Mouse (Mus musculus) 3T3-L1 (cell line): ENCODE results near the gene Sbf2.
"Not testable (repeated sequence)": the region's sequence is repeated elsewhere in the genome, so short reads cannot be mapped to it uniquely, and the experiment has no call there.

Experiments
- DNase-seq: peaks from one replicate; pipeline ENCODE4 v3.0.0-alpha.2; 2015; ENCODE audit warnings: low read depth, low spot score

Gene Sbf2

DNA sequence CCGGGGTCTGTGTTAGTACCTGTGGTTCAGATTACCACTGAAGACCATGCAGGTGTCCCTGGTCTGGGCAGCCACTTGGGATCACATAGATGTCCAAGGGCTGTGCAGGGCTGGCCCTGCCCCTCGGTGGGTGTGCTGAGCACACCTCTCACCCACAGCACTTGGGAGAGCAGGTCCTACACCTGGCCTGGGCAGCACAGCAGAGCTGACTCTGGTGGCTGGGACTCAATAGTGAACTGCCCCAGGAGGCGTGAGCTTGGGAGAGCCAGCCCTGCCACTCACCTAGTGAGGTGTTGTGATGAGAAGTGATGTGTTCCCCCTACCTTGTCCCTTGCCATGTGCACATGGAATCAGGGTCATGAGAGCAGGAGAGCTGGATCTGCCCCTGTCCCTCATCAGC is 31.0 kb downstream of the Sbf2 start:
- DNase-seq = no peak

DNA sequence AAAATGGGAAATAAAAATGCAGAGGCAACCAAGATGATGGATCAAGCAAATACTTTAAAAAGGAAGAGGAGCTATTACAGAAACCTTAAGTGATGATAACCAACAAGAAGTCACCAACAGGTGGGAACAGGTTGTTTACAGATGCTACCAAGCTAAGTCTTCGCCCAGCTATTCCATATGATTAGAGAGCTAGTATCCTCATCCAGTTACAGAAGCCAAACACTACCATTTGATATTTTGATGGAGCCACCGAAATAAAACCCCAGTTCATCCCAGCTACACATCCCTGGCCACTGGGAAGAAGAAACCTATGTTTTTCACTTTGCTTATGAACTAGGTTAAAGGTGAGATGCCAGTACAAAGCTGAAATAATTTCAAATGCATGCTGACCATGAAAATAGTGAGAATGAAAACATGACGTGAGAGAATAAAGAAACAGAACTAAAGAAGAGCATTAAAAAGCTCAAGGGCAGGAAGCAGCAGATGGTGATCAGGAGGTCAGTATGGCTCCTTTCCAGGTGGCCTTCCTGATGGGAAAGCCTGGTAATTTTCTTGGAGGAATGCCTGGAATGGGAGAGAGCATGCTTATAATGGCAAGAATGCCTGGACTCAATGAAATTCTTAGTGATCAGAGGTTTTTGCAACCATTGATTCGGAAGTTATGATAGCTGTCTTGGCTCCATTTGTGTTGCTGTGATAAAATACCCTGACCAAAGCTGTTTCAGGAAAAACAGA is 48.7 kb downstream of the Sbf2 start:
- DNase-seq = peak; percentile 67

DNA sequence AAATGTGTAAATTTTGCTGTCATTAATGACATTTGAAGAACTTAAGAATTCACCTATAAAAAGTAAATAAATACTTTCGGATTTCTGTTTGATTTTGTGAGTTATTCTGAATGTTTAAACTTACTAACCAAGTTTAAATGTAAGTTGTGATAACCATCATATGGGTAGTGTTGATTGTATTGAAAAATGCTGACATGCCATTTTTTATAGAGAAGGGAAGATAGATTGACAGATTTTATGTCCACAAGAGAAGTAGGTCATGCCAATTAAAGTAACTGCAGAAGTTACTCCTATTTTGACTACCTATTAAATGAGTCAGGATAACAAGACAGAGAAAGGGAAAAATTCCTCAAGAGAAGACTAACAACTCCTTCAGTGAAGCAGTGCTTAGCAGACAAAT is 53.1 kb downstream of the Sbf2 start:
- DNase-seq = no peak

DNA sequence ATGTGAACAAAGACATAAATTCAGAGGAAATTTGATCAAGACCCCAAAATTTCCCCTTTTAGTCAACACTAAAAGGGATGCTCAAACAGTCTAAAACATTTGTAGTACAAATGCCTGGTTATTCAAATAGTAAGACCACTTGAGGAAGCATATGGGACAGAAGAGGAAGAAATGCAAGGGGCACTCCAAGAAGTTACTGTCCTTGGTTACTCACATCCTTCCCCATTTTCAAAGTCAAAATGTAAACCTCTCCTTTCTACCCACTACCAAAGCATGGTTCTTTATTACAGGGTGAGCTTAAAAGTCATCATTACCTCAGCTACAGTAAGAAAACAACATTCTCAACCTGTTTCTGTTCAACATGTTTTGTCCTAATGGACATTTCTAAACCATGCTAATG is 57.7 kb downstream of the Sbf2 start:
- no peak for DNase-seq

DNA sequence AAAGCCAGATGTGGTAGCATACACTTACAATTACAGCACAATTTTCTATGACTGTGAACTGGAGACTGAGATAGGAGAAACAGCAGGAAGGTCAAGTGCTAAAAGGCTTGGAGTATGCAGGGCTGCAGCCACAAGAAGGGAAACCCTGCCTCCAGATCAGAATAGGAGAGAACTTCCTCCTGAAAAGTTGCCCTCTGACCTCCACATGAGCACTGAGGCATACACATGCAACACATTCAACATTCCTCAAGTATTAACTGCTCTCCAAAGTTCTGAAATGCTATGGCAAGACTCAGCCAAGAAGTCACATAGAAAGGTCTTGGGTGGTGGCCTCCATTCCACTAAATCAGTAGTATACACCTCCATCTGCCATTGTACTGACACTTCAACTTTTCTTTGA is 58.5 kb downstream of the Sbf2 start:
- peak; percentile 55 for DNase-seq

DNA sequence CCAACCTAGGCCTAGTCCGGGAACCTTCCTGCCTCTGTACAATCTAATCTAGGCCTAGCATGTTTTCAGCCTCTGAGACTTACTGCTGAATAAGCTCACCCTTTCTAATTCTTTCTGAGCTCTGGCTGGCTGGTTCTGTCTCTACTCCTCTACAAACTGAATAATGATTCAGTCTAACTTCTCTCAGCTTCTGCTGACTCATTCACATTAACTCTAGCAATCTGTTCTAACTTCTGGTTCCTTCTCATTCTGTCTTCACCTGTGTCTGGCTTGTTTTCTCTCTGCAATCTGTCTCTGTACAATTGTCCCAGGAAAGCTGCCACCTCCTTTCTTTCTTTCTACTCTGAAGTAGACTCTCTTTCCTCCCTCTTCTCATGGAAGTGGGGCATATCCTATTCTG is 59.5 kb downstream of the Sbf2 start:
- DNase-seq = peak; percentile 32

DNA sequence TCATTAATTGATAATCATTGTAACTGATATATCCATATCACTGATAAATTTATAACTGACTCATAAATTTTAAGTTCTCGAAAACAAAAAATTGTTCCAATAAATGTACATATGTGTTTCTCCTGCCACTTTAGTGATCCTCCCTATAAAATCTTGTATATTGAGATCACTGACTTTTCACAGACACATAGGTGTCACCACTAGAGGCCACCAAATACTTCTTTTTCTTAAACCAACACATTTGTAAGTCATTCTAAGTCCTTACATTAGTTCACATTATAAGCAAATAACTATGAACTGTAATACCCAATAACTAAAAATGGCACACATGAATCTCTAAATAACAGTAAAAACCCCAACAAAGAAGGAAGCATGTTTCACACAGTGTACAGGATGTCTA is 66.5 kb downstream of the Sbf2 start:
- DNase-seq = peak; percentile 69

DNA sequence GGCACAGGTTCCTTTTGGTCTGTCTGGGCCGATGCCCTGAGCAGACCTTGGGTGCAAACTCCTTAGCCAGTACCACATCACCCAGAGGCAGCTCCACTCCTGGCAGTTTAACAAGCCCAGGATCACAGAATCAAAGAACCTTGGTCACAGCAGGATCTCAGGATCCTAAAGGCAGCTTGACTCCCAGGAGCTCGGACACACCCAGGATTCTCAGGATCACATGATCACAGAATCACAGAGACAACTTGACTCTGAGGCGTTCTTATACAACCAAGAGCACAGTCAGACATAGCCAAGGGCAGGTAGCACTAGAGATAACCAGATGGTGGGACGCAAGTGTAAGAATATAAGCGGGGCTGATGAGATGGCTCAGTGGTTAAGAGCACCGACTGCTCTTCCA is 71.4 kb downstream of the Sbf2 start:
- DNase-seq = no peak

DNA sequence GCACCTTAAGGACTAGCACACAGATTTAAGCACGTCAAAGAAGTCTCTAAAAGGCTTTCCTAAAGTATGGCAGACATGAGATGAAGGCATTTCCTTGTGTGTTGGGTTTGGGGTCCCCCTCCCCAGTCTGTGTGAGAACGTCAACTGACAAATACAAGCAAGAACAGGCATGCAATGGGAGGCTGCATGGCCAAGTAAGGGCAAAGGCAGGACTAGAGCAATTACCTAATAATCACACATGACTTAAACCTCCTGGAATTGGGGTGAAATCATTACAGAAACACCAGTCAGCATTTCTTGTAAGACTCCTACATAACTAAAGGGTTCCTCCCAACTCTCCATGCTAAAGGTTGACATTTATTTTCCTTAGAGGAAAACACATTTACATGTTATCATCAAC is 75.5 kb downstream of the Sbf2 start:
- DNase-seq = no peak

DNA sequence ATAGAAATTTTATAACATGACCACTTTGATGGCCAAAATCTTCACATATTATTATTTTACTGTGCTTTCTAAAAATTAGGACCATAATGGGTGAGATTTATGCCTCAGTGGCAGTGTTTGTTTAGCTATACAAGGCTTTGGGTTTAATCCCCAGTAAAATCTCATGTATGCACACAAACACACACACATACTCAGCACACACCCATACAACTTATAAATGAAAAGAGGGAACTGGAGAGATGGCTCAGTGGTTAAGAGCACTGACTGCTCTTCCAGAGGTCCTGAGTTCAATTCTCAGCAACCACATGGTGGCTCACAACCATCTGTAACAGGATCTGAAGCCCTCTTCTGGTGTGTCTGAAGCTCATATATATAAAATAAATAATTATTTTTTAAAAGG is 84.4 kb downstream of the Sbf2 start:
- not testable (repeated sequence) for DNase-seq

DNA sequence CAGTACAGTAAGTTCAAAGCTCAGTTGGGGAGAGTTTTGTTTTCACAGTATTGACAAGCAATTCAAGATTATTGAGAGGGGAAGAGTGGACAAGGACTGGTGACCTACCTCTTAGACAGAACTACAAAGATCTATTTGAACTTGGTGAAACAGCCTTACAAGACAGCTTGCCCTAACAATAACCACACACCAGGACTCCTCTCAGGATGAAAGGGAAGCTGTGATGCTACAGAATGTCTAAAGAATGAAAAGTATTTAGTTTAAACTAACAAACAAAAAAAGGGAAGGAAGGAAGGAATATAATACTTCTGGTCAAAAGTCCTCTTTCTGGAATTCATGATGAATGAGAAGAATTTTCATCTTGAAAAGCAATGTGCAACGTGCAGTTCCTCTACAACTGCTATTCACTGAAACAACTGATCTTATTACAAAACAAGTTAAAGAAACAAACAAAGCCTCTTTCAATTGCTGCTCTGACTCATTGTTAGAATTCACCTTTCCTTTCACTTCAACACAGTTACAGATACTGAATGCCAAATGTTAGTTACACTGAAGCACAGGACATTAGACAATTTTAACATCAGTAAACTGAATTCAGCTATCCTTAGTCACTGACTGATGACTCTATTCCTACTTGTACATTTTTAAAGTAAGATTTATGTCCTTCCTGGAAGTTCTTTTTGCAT is 89.5 kb downstream of the Sbf2 start:
- DNase-seq = peak; percentile 49

DNA sequence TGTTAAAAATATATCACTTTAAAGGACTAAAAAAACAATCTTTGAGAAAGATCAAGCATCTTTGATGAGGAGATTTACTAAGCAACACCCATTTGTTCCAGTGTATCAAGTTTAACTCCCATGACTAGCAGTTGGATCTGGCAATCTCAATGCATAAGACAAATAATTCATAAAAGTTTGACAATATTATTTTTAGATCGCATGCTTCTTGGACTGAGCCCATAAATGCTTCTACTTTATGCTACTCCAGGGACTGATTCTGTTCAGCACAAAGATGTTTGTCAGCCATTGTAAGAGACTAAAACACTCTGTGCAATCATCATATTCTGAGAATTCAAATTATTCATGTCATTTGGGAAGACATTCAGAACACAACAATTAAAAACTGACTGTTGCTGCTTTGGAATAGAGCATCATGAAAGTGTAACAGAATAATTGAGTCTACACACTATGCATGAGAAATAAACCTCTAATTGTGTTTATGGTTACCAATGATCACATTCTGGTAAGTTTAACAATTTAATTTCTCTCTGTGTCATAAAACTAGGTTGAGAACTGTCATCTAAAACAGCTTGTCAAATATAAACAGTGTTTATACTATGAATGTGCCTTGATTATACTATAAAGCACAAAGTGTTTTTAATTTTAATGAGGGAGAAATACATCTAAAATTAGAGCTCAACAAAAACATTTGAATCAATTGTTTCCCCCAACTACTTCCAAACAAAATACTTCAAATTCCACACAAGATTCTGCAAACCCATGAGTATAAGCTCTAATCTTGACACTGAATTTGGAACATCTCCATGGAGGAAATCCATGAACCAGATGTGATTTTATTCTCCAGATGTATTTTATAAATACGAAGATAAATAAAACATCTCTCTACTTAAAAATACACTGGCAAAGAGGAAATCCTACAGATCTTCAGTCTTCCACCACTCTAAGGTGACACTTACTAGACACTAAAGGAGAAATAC is 98.2 kb downstream of the Sbf2 start:
- peak; percentile 49 for DNase-seq

DNA sequence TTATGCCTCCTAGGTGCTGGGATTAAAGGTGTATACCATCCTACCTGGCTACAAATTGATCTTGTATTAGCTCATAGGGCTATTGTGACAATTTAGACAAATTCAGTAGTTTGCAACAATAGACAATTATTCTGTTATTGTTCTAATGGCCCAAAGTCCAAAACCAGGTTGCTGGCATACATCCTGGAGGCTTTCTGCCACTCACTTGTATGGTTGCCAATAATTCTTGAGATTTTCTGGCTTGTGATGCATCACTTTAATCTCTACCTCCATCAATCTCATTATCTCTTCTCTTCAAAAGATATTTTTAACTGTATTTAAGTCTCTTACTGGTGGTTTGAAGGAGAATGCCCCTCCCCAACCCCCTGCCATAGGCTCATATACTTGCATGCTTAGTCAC is 100.6 kb downstream of the Sbf2 start:
- no peak for DNase-seq

DNA sequence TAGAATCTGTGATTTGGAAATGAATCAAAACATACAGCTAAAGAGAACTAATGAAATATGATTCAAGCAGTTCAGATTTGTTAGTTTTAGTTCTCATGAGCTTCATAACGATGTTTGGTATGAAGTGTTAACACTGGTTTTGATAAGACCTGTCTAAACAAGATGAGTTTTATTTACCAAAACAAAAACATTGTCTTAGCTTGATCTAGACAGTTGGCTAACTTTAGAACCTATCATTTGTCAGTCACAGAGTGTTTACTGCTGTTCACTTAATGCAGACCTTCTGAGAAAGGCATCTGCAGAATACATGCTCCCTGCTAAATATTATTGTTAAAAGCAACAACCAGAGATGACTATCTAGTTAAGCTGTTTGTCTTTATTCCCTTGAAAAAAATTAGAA is 116.1 kb downstream of the Sbf2 start:
- no peak for DNase-seq

DNA sequence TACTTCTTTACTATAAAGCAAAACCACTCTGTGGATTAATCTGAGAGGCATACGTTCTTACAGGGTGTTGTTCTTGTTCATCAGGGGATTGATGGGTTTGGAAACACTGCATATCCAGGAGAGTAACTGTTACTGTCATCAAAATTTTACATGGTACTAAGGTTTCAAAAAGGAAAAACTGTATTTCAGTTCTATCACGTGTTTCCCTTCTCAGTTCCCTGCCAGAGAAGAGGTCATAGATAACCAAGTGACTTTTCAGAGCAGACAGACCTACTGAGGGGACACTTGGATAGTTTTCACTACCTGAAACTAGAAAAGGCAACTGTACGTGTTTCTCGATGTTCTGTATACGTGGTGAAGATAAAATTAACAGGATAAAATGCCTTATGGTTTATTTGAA is 123.7 kb downstream of the Sbf2 start:
- no peak for DNase-seq

DNA sequence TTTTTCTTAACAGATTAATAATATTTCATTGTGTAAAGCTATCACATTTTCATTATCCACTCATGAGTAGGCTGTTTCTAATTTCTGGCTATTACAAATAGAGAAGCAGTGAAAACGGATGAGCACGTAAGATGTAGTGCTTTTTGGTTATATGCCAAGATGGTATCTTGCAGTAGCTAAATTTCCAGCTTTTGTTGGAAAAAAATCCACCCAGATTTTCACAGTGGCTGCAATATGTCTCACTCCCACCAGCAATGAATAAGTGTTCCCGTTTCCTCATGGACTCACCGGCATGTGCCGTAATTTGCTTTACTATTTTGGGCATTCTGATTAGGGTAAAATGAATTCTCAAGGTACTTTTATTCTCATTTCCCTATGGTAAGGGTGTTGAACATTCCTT is 129.7 kb downstream of the Sbf2 start:
- DNase-seq = no peak

DNA sequence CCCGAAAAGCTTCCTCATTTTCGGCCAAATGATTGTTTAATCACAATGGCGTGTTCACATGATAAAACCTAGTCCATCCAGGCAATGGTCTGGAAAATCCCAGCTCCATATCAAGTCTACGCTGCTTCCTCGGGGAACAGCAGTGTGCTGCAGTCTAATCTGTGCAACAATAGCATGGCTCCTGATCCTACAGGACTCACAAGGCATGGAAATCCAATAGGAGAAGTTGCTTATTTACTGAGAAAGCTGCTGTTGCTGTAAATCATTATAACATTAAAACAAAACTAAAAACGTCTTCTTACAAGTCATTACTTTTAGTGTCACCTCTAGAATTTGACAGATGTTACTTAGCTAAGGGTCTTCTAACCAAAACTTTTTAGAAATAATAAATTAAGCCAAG is 143.7 kb downstream of the Sbf2 start:
- no peak for DNase-seq

DNA sequence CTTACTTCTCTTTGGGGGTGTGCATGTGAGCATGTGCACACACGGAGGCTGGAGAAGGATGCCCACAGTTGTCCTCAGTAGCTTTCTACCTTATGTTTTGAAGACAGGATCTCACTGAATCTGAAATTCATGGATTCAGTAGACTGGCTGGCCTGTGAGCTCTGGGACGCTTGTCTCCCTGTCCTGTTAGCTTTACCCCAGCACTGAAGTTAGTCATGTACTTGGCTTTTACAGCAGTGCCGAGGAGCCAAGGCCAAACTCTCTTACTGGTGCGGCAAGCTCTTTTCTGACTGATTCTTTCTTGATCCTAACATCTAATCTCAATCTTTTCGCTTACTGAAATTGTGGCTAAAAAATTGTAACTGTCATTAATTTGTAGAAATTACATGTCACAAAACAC is 151.3 kb downstream of the Sbf2 start:
- no peak for DNase-seq

DNA sequence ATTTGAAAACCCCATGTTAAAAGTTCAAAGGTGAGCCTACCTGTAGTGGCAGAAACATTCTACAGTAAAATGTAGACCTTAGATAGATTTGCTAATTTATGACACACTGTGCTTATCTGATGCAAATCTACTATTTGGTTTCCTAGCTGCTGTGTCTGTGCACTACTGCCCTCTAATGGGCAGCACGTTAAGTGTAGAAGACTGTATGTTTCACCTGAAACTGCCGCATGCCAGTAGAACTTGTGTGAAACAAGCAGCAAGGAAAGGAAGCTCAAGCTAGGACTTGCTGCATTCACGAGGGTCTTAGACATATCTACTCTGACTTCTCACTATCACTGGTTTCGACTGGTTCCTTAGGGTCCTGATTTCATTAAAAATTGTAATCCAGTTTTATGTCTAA is 182.4 kb downstream of the Sbf2 start:
- DNase-seq = peak; percentile 77

DNA sequence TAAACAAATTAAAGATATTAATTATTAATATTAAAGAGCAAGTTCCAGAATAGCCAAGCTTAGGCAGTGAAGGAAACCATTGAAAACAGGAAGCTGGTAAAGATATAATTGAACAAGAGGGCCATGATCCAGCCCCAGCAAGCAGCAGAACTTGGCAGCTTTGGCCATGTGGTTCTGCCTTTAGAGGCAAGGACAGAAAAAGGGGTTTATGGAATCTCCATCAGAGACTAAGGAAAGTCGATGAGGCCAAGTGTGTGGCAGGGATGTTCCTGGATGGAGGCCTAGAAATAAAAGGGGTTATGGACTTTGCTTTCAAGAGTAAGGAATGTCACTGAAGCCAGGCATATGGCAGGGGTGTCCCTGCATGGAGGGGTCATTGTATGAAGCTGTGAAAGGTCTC is 198.4 kb downstream of the Sbf2 start:
- no peak for DNase-seq

DNA sequence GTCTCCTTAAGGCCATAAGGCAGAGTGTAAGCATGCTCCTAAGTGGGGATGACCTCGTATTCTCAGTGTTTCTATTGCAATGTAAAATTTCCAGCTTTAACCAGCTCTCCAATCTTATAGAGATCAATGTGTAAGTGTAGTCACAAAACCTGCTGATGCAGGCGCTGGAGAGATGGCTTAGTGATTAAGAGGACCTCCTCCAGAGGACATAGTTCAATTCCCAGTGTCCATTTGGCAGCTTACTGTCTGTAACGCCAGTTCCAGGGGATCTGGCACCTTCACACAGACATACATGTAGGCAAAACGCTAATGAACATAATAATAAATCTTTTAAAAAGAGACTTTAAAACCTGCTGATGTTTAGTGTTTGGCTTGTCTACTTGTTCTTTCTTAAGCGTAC is 200.4 kb downstream of the Sbf2 start:
- DNase-seq = no peak

DNA sequence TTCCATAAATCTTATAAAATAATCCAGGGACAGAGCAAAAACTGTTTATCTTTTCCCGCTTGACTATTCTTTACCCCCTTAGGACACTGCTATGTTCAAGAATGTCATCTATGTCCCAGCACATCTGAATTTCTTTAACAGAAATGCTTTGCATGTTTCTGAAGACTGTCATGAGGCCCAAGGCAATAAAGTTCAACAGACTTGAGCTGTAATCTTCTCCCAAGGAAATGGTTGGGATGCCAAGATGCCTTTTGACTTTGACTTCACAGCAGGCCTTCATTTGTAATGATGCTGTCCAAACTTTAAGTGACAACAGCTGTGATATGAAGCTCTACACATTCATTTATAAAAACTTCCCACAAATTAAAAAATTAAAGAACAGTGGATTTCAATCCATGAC is 212.6 kb downstream of the Sbf2 start:
- peak; percentile 78 for DNase-seq
